Mouse (Mus musculus) heart, postnatal 4 days (tissue): ENCODE measurements at regions not wholly inside any gene's neighbourhood (a gene's known extent, or its start where the extent isn't known, plus 50 kb on each side); places are given as distances from the start of the nearest gene placed in this dataset.

Experiments
- DNase-seq: peaks from one replicate; pipeline ENCODE4 v3.0.0; 2021

DNA sequence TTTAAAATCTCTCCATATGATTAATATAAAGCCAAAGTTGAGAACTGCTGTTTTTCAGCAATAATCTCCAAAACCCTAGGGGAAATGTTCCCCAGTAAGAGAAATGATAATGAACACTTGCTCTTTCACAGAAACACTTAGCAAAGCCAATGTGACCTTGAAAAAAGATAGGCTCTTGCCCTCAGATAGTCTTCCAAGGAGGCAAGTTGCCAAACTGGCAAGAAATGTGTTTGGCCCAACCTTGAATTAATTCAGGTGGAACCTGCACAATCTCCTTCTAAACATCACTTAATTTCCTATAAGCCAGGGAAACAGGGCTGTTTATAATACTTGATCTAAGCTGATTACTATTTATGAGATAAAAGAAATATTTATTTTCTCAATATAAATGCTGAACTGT is 244.0 kb upstream of the Gnaz start:
- DNase-seq, result no peak

DNA sequence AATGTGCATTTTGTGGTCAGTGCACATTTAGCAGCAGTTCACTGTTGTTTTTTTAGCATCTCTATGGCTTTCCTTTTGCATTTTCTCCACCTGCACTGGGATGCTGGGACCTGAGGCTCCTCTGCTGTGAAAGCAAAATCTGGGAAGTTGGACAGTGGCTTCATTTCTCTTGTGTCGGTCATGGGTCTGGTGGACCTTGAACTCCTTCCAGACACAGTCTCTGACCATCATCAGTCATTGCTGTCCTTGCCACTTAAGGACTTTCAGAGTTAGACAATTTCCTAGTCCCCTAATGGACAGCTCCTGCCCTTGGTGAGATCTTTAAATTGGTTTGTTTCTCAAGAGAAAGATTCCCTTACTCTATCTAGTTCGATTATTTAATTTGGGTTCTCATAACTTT is 217.5 kb upstream of the Gnaz start:
- DNase-seq, result no peak

DNA sequence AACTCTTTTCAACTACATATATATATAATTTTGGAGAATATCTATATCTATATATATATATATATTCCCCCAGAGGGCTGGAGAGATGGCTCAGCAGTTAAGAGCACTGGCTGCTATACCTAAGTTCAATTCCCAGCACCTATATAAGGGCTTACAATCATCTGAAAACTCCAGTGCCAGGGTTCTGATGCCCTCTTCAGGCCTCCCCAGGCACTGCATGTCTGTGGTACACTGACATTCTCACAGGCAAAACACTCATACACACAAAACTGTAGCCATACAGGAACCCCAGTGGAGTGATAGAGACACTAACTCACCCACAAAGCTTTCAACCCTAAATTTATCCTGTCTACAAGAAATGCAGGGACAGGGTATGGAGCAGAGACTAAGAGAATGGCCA is 216.1 kb upstream of the Gnaz start:
- DNase-seq, result no peak

DNA sequence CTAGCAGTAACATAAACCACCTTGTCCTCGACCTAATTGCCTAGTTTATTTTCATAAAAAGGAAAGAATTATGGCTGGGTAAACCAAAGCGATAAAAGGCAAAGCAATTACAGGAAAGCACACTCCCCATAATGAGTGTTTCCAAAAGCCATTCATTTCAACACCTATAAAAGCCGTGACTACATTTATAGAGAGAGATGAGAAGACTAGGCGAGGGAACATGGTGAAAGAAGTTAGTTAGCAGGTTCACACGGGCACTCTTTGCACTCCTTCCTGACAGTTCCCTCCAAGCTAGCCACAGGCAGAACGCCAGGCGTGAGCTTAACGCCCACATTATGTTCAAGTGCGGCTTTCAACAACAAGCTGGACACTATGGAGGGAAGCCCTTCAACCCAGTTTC is 206.2 kb upstream of the Gnaz start:
- no peak for DNase-seq

DNA sequence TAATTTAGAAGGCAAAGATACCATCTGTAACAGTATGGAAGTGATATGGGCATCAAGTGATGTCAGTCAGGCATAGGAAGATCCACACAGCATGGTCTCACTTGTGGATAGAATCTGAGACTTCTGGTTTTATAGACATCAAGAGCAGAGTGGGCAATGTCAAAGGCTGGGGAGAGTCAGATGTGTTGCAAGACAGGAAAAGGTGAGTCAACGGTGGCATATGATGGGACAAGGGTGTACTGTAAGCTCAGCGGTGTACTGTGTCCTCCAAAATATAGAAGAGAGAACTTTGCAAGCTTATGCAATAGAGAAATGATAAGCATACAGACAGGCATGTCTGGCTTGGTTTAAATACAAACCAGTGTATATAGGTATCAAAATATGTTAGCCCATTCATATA is 177.7 kb upstream of the Gnaz start:
- DNase-seq, result no peak

DNA sequence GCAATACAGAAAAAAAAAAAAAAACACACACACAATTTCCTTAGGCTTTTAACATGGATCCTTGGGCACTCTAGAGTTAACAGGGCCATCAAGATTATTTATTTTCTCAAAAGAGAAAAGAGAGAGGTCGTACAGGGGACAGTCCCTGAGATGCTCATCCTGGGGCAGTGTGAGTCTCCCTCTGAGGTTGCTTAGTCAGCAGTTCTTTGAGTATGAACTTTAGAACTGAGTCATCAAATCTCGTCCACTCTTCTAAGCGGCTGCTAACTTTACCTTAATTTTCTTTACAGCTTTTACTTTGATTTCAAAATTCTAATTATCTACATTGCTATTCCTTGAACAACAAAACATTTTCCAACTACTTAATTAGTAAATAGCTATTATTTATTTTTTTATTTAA is 177.0 kb upstream of the Gnaz start:
- no peak for DNase-seq

DNA sequence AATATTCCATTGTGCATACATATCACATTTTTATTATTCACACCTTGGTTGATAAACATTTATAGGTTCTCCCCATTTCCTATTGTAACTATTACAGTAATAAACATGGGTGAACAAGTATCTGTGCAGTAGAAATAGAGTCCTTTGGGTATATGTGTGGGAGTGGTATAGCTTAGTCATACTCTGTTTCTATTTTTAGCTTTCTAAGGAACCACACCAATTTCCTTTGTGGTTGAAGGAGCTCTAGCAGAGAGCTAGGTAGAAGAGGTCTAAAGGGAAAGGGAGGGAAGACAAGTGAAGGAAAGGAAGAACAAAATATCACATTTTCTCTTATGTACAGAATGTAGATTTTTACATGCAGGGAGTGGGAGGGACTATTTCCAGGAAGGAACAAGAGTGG is 143.6 kb upstream of the Gnaz start:
- no peak for DNase-seq

DNA sequence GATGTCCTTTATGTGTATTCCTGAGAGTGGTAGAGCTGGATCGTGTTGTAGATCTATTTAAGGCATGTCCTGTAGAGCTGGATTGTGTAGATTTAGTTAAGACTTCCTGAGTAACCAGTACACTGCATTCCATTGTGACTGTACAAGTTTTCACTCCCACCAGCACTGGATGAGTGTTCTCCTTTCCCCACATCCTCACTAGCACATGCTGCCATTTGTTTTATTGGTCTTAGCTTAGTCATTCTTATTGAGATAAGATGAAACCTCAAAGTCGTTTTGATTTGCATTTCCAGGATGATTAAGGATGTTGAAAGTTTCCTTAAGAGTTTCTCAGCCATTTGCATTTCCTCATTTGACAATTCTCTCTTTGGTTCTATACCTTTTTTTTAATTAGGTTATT is 132.6 kb upstream of the Gnaz start:
- DNase-seq, result no peak

DNA sequence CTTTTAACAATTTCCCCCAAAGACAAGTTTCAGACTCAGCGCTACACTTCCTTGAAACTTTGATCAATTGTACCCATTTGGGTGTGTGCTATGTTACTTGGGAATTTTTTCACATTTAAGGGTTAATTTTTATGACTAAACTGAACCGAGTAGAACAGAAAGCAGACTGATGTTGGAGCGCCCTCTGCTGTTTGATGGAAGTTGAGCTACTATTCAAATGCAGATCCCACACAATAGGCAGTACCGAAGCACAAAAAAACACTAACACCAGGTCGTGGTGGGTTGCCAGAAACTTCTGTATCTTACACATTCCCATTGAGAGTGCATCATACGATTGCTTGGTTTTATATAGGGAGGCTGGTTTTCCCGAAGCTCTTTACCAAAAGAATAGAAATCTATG is 118.6 kb upstream of the Gnaz start:
- DNase-seq, result peak; percentile 78

DNA sequence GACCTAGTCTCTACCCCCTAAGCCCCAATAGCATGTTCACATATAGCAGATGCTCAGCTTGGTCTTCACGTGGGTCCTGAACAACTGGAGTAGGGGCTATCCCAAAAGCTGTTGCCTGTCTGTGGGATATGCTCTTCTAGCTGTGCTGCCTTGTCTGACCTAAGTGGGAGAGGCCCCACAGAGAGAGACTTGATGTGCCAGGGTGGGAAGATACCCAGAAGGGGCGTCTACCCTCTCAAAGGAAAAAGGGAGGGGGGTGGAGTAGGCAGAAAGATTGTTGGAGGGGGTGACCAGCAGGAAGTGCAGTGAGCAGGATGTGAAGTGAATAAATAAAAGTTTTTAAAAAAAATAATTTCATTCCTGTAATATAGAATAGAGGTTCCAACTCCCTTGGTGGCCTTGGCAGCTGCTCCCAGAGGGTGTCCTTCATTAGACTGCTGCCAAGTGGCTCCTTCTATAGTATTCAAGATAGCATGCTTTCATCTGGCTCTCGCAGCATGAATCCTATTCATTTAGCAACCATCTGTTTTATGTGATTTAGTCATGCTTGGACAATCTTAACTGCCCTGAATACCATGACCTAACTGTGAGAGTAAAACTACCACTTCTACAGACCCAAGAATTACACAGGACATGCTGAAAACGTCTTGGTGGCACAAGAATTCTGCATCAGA is 111.8 kb upstream of the Gnaz start:
- no peak for DNase-seq
